Mouse (Mus musculus) v-Abl transformed pro-B cells (cell line): ENCODE measurements around the gene Gm49378.

Experiments used
- in situ Hi-C, 2 experiments: fragments of 400-800 bp; cut with MboI; formaldehyde crosslinking; loops; one replicate each; pipeline ENCODE4 v1.15.1; 2025; ENCODE audit not compliant: unreplicated experiment in 2 of 2

Gene Gm49378

GRCm38 (mm10) chr14:55635523-55636007, 2.1 kb downstream of the Gm49378 start, which contains the start of gene Ipo4:
Gene Ipo4 (minus strand): TSS chr14:55635957.
- in situ Hi-C loops: no loop called here

DNA sequence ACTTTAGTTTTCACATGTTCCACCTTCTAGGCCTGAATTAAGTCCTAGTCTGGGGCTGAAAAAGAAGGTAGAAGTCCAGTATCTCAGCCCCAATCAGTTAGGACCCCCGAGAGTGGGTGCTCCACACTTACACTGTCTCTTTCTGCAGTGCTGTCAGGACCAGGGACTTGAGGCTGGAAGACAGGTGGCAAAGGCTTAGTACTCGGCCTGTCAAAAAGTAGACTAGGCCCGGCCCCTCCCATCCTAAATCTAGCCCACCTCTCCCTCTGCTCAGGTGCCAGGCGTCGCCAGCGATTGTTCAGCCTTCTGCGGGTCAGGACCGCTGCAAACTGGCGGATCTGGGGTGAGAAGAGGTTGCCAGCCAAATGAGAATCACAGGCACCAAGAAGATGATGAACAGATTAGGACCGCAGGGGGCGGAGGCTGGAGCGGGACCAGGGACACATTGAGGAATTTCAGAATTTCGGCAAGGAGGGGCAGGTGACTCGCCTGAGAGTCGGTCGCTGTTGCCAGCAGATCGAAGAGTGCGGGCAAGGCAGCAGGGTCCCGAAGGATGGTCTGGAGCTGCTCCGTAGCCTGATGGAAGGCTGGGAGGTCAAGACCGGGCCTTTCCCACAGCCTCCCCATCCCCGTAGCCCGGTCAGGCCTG, 2.7 kb downstream of the Gm49378 start:
- in situ Hi-C loops: no loop called here

DNA sequence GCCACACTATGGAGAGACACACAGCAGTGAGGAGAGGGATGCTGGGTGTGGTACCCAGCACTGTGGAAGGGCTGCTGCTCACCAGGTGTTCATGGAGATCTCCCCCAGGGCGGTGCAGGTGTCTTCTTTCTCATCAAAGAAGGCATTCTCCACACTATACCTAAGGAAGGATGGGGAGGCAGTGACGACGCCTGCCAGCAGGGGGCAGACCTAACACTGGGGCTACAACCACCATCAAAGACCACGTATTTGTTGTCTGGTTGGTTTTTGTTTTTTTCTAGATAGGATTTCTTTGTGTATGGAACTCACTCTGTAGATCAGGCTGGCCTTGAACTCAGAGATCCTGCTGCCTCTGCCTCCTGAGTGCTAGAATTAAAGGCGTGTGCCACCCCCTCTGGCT, 8.4 kb downstream of the Gm49378 start:
- in situ Hi-C loops: loop anchor here (5.0 kb wide), 1 partner anchor 123 kb away; no protein-coding TSS in a partner anchor

DNA sequence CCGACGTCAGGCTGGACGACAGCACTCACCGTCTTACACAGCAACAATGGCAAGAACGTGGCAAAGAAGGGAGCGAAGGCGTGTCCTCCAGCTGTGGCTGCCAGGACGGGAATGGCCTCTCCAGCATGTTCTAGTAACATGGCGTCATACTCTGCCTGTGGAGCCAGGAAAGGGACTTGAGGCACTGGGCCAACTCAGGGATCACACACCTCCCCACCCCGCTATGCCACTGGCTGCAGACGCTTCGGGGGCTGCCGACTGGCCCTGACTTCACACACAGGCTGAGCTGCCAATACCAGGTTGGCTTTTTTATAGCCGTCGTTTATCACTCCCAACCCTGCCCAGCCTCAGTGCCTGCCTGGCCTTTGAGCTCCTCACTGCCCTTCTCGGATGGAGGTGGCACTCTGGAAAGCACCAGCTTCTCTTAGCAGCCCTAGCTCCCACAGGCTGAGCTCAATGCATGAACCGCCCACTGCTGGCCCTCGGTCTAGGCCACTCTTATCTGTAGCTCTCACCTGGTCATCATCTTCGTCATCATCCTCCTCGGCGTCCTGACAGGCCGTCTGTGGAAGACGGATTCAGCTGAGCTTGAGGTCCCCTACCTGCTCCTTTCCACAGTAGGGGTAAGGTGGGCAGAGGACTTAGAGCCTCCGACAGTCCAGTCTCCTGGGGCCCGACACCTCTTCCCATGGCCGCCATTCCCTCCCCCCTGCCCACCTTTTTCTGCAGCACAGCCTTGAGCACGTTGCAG, 9.4 kb downstream of the Gm49378 start:
- in situ Hi-C loops: loop anchor here (5.0 kb wide), 1 partner anchor 124 kb away; no protein-coding TSS in a partner anchor

DNA sequence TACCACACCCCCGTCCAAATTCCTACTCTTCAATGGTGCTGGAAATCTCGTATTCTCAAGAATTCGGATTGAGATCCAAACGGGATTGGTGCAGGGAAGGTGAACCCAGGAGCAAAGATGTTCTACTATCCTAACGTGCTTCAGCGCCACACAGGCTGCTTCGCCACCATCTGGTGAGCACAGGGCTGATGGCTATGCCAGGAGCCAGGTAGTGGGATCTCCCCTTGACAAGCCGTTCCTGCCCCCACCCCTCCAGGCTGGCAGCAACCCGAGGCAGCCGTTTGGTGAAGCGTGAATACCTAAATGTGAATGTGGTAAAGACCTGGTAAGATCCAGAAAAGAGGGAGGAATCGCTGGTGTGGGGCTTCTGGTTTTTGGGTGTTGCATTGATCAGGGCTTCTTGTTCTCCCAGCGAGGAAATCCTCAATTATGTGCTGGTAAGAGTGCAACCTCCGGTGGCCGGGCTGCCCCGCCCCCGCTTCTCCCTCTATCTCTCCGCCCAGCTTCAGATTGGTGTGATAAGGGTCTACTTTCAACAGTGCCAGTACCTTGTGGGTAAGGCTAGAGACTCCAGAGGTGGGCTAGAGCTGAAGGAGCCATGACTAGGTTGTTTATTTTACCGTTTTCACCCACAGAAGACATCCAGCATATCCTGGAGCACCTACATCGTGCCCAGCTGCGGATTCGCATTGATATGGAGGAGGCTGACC, 19.1 kb downstream of the Gm49378 start:
- in situ Hi-C loops: no loop called here

- in situ Hi-C loops: no loop called here
Measured at GRCm38 (mm10) chr14:55617822-55618221, 19.9 kb downstream of the Gm49378 start, which contains the start of gene Rec8. Gene Rec8 (plus strand): TSS chr14:55618037.

GRCm38 (mm10) chr14:55616844-55617243, 20.9 kb downstream of the Gm49378 start:
- in situ Hi-C loops: no loop called here

DNA sequence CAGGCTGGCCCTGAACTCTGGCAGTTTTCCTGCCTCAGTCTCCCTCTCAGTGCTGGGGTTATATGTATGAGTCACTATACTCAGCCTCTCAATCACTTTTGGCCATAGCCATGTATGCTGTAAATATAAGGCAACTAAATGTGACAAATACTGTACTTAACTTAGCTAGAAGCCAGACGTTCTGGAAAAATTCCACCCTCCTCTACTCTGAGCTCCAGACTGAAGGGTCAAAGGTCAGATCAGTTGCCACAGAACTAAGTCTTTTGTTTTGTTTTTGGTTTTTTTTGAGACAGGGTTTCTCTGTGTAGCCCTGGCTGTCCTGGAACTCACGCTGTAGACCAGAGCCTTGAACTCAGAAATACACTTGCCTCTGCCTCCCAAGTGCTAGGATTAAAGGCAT, 21.8 kb downstream of the Gm49378 start:
- in situ Hi-C loops: no loop called here

- in situ Hi-C loops: no loop called here
Measured at GRCm38 (mm10) chr14:55614565-55615178, 23.0 kb downstream of the Gm49378 start.

DNA sequence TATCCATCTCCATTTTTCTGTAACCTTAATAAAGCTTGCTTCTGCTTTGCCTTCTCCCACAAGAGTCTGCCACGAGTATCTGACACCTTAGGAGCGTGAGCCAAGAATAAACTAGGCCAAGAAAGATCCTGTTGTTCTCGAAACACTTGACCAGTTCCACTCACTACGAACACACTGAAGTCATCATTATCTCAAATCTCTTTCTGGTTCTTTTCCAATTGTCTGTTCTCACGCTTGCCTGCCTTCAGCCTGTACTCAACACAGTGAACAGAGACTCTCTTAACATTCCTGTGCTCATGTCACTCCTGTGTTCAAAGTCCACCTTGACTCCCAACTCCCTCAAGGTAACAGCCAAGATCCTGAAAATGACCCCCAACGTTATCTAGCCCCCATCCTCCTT, 24.3 kb downstream of the Gm49378 start:
- in situ Hi-C loops: no loop called here

- in situ Hi-C loops: no loop called here
Measured at GRCm38 (mm10) chr14:55608339-55608738, 29.4 kb downstream of the Gm49378 start.

DNA sequence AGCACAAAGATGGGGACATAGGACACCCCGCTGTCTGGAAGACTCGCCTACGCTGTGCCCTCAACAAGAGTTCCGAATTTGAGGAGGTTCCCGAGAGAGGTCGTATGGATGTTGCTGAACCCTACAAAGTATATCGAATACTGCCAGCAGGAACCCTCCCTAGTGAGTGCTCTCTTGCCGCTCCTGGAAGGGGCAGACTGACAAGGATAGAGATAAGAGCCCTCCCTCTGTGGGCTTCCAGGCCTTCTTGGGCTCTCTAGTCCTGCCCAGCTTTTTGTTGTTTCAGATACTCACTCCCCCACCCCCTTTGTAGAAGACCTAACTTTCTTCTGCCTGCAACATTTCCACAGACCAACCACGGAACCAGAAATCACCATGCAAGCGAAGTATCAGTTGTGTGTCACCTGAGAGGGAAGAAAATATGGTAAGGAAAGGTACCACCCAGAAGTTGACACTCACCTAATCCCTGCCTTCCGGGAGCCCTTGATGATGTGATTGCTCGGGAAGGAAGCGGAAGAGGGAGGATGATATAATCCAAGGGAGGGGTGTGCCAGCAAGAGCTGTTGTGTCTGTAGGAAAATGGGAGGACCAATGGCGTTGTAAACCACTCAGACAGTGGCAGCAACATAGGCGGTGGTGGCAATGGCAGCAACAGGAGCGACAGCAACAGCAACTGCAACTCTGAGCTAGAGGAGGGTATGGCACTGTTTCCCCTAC, 31.8 kb downstream of the Gm49378 start:
- in situ Hi-C loops: no loop called here

- in situ Hi-C loops: no loop called here
Measured at GRCm38 (mm10) chr14:55604823-55605222, 32.9 kb downstream of the Gm49378 start.

GRCm38 (mm10) chr14:55603633-55604576, 33.8 kb downstream of the Gm49378 start:
- in situ Hi-C loops: no loop called here

- in situ Hi-C loops: no loop called here
Measured at GRCm38 (mm10) chr14:55603271-55603632, 34.4 kb downstream of the Gm49378 start, which contains the start of gene Irf9. Gene Irf9 (plus strand): TSS chr14:55603571.

DNA sequence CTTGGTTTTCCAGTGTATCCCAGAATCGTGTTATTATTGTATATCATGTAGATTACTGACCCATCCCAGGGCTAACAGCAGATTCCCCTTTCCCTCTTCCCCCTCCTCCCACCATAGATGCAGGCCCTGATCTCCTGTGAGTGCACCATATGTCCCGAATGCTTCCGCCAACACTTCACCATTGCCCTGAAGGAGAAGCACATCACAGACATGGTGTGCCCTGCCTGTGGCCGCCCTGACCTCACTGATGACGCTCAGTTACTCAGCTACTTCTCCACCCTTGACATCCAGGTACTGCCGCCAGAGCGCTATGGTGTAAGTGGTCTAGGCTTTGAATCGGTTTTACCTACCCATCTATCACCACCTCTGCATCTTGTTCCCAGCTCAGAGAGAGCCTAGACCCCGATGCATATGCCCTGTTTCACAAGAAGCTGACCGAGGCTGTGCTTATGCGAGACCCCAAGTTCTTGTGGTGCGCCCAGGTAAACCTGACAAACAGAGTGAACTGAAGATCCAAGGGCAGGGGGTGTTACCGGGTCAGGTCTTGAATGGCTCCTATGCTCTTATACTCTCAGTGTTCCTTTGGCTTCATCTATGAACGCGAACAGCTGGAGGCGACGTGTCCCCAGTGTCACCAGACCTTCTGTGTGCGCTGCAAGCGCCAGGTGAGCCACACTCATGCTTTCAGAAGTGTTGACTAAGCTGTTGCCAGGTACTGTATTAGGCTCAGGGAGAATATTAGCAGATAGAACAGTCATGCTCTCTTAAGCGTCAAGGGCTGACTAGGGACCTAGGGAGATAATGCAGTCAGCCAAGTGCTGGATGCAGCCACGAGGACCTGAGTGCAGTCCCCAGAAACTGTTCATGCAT, 38.9 kb downstream of the Gm49378 start:
- in situ Hi-C loops: no loop called here

GRCm38 (mm10) chr14:55596036-55596690, 41.5 kb downstream of the Gm49378 start:
- in situ Hi-C loops: no loop called here

DNA sequence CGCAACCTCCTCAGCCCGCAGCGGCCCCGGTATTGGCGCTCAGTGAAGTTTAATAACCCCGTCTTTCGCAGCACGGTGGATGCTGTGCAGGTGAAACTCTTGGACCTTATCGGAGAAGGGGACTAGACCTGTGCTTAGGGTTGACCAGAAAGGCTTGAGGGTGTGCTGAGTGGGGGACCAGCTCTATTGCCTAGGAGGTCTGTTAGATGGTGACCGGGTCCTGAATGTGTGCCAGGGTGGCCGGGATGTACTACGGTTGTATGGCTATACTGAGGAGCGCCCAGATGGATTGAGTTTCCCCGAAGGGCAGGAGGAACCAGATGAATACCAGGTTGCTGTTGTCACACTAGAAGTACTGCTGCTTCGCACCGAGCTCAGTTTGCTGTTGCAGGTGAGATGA, 45.5 kb downstream of the Gm49378 start:
- in situ Hi-C loops: no loop called here
